Mouse (Mus musculus) brain, adult 10 weeks (tissue): ENCODE results near the gene Vmn2r8. TPM values are rescaled to one million over a fixed set of nuclear protein-coding genes. Genes with fewer than 3 reads are reported as not detected.

Source experiments
- polyA plus RNA-seq: library from polyadenylated mRNA; stranded (reverse); fragments of 350-450 nt; fragmentation: Illumina TruSeq; extraction: RNeasy Lipid Tissue Mini Kit (QIAGEN cat#74804); gene quantifications from one replicate; pipeline ENCODE4 v1.2.3, GENCODE M21; 2015; ENCODE audit warnings: low read depth, low replicate concordance

The Vmn2r8 gene
- not detected for polyA plus RNA-seq

GRCm38 (mm10) chr5:108808750-108809149 lies at the start of gene Vmn2r8:
Gene Vmn2r8, minus strand, starts transcription at chr5:108808850.

GRCm38 (mm10) chr5:108852501-108852900 lies 43.9 kb upstream of the Vmn2r8 start, which contains the start of gene Vmn2r9:
Gene Vmn2r9, minus strand, starts transcription at chr5:108852601.

GRCm38 (mm10) chr5:108795263-108795662 lies 13.4 kb downstream of the Vmn2r8 start, which contains the start of gene Tmed11:
Gene Tmed11, minus strand, starts transcription at chr5:108795363.

GRCm38 (mm10) chr5:108774630-108775306 lies 33.9 kb downstream of the Vmn2r8 start, which contains the start of gene Rnf212:
Gene Rnf212, minus strand, starts transcription at chr5:108774982.

Other genes starting within 250 kb of the Vmn2r8 start
- 76.0 TPM for gene Gak, start 179.1 kb downstream of the Vmn2r8 start, polyA plus RNA-seq
- gene Tmem175, start 179.1 kb downstream of the Vmn2r8 start, polyA plus RNA-seq = 39.2 TPM
- gene Idua, start 148.5 kb downstream of the Vmn2r8 start, polyA plus RNA-seq = 16.7 TPM
- 37.9 TPM for gene Dgkq, start 139.2 kb downstream of the Vmn2r8 start, polyA plus RNA-seq
- gene Slc26a1, start 133.3 kb downstream of the Vmn2r8 start, polyA plus RNA-seq = 1.3 TPM
- 20.9 TPM for gene Fgfrl1, start 116.5 kb downstream of the Vmn2r8 start, polyA plus RNA-seq
- gene Rnf212, start 33.9 kb downstream of the Vmn2r8 start, polyA plus RNA-seq = not detected
- not detected for gene Tmed11, start 13.5 kb downstream of the Vmn2r8 start, polyA plus RNA-seq
- gene Vmn2r9, start 43.8 kb upstream of the Vmn2r8 start, polyA plus RNA-seq = not detected
- not detected for gene Vmn2r10, start 197.7 kb upstream of the Vmn2r8 start, polyA plus RNA-seq